Mouse (Mus musculus) left cerebral cortex, adult 6 months (tissue): ENCODE data around the gene Fam53a. TPM values are rescaled to one million over a fixed set of nuclear protein-coding genes. Genes with fewer than 3 reads are reported as not detected.

ENCODE experiments used
- long read RNA-seq, 2 experiments: library from polyadenylated mRNA; unstranded; transcript quantifications; one replicate each; pipeline ENCODE4 v2.0.0; 2019 to 2020
- polyA plus RNA-seq: library from polyadenylated mRNA; unstranded; fragments of <200 nt; fragmentation: Nextera tagmentation; gene quantifications from 2 replicates; pipeline ENCODE4 v1.2.3, GENCODE M21; 2021

Fam53a gene
- polyA plus RNA-seq = 30.7 and 33.6 TPM in 2 replicates
- long read RNA-seq, experiment 1, transcript Fam53a-202 (6 exons, 2,009 nt) = major isoform, 197 of 299 reads
- long read RNA-seq, experiment 1, transcript Fam53a-206 (7 exons, 2,112 nt) = minor isoform, 7 of 299 reads
- long read RNA-seq, experiment 1, transcript Fam53a-201 (5 exons, 2,346 nt) = minor isoform, 35 of 299 reads
- long read RNA-seq, experiment 1, partial matches to known transcripts = 9 of 299 reads
- long read RNA-seq, experiment 1, other reads (novel, unspliced or antisense) = 51 of 299 reads
- long read RNA-seq, experiment 2, transcript Fam53a-201 (5 exons, 2,346 nt) = minor isoform, 5 of 62 reads
- long read RNA-seq, experiment 2, transcript Fam53a-202 (6 exons, 2,009 nt) = major isoform, 40 of 62 reads
- long read RNA-seq, experiment 2, partial matches to known transcripts = 3 of 62 reads
- long read RNA-seq, experiment 2, other reads (novel, unspliced or antisense) = 14 of 62 reads

DNA sequence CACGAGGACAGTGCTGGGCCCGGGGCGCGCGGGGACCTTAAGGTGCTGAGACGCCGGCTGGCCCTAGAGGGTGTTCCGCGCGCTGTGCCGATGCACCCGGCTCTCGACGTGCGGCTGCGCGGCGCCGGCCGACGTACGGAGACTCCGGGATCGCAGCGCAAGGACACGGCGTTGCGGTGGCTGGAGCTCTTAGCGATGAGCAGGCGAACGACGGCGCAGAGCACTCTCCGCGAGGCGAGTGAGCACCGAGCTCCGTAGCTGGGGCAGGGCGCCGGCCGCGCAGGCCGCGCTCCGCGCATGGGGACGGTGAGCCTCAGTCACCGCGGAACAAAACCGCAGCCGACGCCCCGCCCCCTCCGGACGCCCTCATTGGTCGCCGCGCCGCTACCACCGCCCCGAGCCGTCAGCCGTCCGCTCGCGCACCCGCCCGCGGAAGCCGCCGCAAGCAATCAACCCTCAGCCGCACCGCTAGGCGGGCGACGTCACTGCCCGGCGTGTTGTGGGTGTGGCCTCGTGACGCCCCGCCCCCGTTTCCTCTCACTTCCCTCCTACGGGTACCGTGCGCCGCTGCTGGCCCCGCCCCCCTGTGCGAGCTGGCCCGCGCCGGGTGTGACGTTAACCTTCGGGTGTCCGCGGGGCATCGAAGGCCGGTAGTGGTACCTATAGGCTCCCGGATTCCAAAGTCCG is at the start of gene Fam53a, which contains the start of gene Gm9903:
Gene Fam53a (minus strand): TSS at position 335 of the 687 bp plus-strand sequence.
Gene Gm9903 (plus strand): TSS at position 625 of the 687 bp plus-strand sequence.

DNA sequence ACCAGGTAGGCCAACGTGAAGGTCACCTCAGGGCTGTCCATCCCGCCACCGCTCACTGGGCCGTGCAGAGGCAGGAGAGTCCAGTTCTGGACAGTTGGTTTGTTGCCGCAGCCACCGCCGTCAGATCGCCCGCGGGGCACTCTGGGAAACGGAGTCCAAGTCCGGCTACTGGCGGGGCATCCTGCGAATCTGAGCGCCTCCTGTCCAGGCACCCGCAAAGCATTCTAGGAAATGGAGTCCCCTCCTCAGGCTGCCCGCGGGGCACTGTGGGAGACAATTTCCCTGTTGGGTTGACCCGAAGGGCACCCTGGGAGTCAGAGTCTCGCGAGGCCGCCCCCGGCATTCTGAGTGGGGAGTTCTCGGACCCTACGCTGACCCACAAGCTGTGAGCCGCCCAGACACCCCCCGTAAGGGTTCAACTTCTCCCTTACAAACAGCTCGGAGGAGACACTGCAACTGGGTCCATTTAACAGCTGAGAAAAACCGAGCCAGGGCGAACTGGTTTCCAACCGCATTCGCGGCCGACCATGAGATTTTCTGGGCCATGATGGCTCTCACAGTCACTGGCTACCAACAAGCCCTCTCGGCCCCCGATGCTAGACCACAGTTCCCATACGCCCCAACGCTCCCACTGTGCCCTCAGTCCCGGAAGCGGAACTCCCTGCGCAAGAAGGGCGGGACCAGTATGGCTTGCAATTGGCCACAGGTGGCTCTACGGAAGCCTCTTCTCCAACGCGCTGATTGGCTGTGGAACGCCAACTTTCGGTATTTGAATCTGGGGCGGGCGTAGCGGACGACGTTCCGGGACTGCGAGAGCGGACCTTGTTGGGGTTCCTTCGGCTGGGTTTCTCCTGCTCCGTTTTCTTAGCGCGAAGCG is 28.6 kb upstream of the Fam53a start, which contains the start of the genes Tacc3 and Tmem129:
Gene Tacc3 (plus strand): TSS at position 342 of the 877 bp plus-strand sequence.
Gene Tmem129 (minus strand): TSS at position 630 of the 877 bp plus-strand sequence.

DNA sequence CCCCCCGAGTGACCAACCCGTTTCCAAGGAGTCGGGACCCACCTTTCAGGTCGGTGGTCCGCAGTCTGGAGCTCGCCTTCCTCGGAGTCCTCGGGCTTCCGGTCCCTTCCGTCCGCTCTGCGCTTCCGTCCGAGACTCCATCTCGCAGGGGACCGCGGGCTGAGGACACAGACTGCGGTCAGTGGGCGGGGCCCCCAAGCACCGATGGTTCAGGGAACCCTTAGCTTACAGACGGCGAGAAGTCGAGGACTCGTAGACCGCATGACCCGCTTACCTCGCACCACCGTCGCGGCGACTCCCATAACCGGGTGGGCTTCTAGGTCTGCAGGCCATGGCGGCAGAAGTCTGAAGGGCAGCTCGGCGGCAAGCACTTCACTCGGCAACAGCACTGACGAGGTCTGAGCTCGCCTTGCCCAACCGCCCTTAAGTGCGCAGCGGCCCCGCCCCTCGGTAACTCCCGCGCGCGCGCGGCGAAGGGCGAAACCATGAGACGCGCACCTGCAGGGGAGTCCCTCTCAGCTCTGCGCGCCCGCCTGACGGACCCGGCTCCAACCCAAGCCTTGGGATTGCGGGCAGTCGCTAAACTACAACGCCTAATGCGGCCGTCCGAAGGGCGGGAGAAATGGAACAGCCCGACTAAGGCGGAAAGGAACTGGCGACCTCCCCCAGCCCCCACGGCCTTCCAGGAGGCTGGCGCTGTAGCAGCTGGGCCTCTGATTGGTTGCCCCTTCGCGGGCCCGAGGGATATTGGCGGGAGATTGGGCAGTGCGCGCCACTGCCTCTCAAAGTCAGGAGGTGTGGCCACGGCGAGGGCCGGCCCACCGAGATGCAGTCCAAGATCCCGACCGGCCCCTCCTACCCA is 22.7 kb upstream of the Fam53a start, which contains the start of gene Slbp:
Gene Slbp (minus strand): TSS at position 654 of the 862 bp plus-strand sequence.

Other genes with a start within 250 kb of the Fam53a start
- not detected in 2 replicates for gene Nkx1-1, start 195.7 kb downstream of the Fam53a start, polyA plus RNA-seq
- 0.61 and 0.63 TPM in 2 replicates for gene Gm9903, start 290 bp upstream of the Fam53a start, polyA plus RNA-seq
- 27.1 and 34.4 TPM in 2 replicates for gene Slbp, start 22.9 kb upstream of the Fam53a start, polyA plus RNA-seq
- gene Tacc3, start 28.5 kb upstream of the Fam53a start, polyA plus RNA-seq = 3.2 and 3.3 TPM in 2 replicates
- 31.4 and 35.5 TPM in 2 replicates for gene Tmem129, start 28.8 kb upstream of the Fam53a start, polyA plus RNA-seq
- gene Fgfr3, start 92.0 kb upstream of the Fam53a start, polyA plus RNA-seq = 51.0 and 65.2 TPM in 2 replicates
- gene Letm1, start 153.2 kb upstream of the Fam53a start, polyA plus RNA-seq = 66.7 and 73.1 TPM in 2 replicates
- gene Nsd2, start 191.1 kb upstream of the Fam53a start, polyA plus RNA-seq = 7.8 and 17.3 TPM in 2 replicates